11 mouse cellular contexts compared by ENCODE assay signal in the genomic region with DNA sequence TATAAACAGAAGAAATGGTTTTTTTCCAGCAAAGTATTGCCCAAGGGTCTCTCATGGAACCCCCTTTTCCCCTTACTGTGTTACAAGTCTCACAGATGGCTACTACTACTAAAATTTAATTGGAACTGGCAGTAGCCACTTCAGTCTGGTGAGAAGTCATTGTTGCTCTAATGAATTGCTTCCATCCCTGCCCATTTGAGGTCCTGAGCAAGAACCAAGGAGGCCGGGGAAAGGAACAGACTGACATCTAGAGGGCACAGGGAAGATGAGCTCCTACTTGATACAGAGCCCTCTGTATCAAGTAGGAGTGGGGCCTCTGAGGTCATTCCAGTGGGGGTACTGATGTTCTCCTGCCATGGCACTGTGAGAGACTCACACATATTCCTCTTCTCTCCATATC. TPM values are rescaled to one million over a fixed set of nuclear protein-coding genes. Genes with fewer than 3 reads are reported as not detected.
DNase-seq lines count a peak whose midpoint lies in the region; ATAC-seq and TF ChIP-seq lines count a peak whose summit lies in the region.
"Had no signal": no experiment of that assay in that cellular context is flagged by ENCODE, and none has a peak within 500 bp of the region (broad histone marks: within the 10 kb centered on the region; RNA-seq: fewer than 3 reads in every experiment).

No protein-coding gene starts in this region.

- dilution Hi-C loops in CH12.LX (cut with MboI; ENCODE audit: extremely low pct_ligation_motif_present, extremely low pct_unique_long_range_greater_than_20kb, low sequenced_read_pairs) = no loop called here

- peak; percentile 33 for TF ChIP-seq RAD21 in CH12.LX (IDR thresholded peaks at IDR 0.05; ENCODE audit: low read depth, low read length)

- DNase-seq in gastrocnemius, adult 2 months = no peak
- DNase-seq in gastrocnemius, adult 18-20 months (ENCODE audit: low spot score) = no peak
- no peak for DNase-seq in CH12.LX (ENCODE audit: extremely low read depth)
- DNase-seq in cerebellum, postnatal 25 days = peak; percentile 35 to 54
- DNase-seq in thymus, postnatal 14 days = no peak
- no peak for DNase-seq in right cerebral cortex, postnatal 10 days (ENCODE audit: low spot score in 2 of 2)
- DNase-seq: heart, postnatal 10 days had no signal

- no peaks in the 10 kb centered on the region for H3K79me2 ChIP-seq in CH12.LX (replicated peaks; ENCODE audit: control insufficient read depth, extremely low read depth, insufficient read depth, poor library complexity, severe bottlenecking)

- no peak overlapping the region for H3K4me2 ChIP-seq in CH12.LX (ENCODE audit: insufficient read depth, low read depth, poor library complexity, severe bottlenecking)
- 0 out of 2 replicates have a peak overlapping the region, but pooled peaks have one; percentile 27 for H3K4me2 ChIP-seq in limb, embryonic 13.5 days (replicated peaks)
- H3K4me2 ChIP-seq: limb, embryonic 15.5 days had no signal

- H3K9me3 ChIP-seq in CH12.LX (replicated peaks; ENCODE audit: low read length) = no peaks in the 10 kb centered on the region
- H3K9me3 ChIP-seq in limb, embryonic 13.5 days = no peaks in the 10 kb centered on the region
- H3K9me3 ChIP-seq: limb, embryonic 15.5 days had no signal

- H3K27ac ChIP-seq in gastrocnemius, adult 2 months = no peak overlapping the region
- no peak overlapping the region for H3K27ac ChIP-seq in CH12.LX (ENCODE audit: insufficient read depth, low read depth)
- no peak overlapping the region for H3K27ac ChIP-seq in limb, embryonic 13.5 days
- H3K27ac ChIP-seq: limb, embryonic 15.5 days had no signal

- H3K9ac ChIP-seq in CH12.LX (ENCODE audit: insufficient read depth, low read depth) = no peak overlapping the region
- H3K9ac ChIP-seq in limb, embryonic 13.5 days = no peak overlapping the region
- H3K9ac ChIP-seq: limb, embryonic 15.5 days had no signal

- peak; percentile 16; the same call in 1 of the 2 replicates for TF ChIP-seq CTCF in gastrocnemius, adult 2 months (IDR thresholded peaks at IDR 0.05)
- peak in 1 of 2 experiments; percentile 31; a peak in 1 of 4 replicates for TF ChIP-seq CTCF in CH12.LX (conservative IDR thresholded peaks at IDR 0.05 in 1 of 2, IDR thresholded peaks at IDR 0.05 in 1 of 2; ENCODE audit: low read depth in 2 of 2, low read length in 2 of 2)

- peaks cover 0 to 2% of the 10 kb centered on the region in 2 experiments for H3K36me3 ChIP-seq in CH12.LX (replicated peaks in 1 of 2; ENCODE audit: control insufficient read depth in 1 of 2, insufficient read depth in 1 of 2, low read length in 1 of 2)
- no peaks in the 10 kb centered on the region for H3K36me3 ChIP-seq in limb, embryonic 13.5 days

- peak; percentile 59; the same call in 1 of the 2 replicates for ATAC-seq in limb, embryonic 13.5 days (ENCODE audit: low FRiP score, low read depth)
- ATAC-seq in inflammation-experienced regulatory T-cells, adult 6 months = no peak

- in situ Hi-C loops in CH12.LX (cut with MboI; ENCODE audit: low pct_ligation_motif_present, low pct_unique_long_range_greater_than_20kb, low sequenced_read_pairs) = no loop called here

- TF ChIP-seq EP300 in CH12.LX (IDR thresholded peaks at IDR 0.05; ENCODE audit: low read length) = no peak

- TF ChIP-seq POLR2A in CH12.LX (IDR thresholded peaks at IDR 0.05; ENCODE audit: low read depth, low read length) = no peak

- H3K4me3 ChIP-seq in gastrocnemius, adult 2 months = no peak overlapping the region
- no peak overlapping the region for H3K4me3 ChIP-seq in CH12.LX (replicated peaks in 1 of 3; ENCODE audit: low read depth in 2 of 3, low read length in 2 of 3, poor library complexity in 1 of 3)
- no peak overlapping the region for H3K4me3 ChIP-seq in limb, embryonic 13.5 days
- H3K4me3 ChIP-seq: limb, embryonic 15.5 days; myocyte had no signal

- H3K4me1 ChIP-seq in CH12.LX (ENCODE audit: control insufficient read depth in 1 of 2, insufficient read depth in 2 of 2) = no peaks in the 10 kb centered on the region
- H3K4me1 ChIP-seq in limb, embryonic 13.5 days = peaks cover 14% of the 10 kb centered on the region

- intact Hi-C loops in gastrocnemius, adult 2 months (cut with DNase I) = loop anchor here (10.0 kb wide), 1 partner anchor 392 kb away; no protein-coding TSS in a partner anchor

- 26% methylated on average over 1 of the region's 1 CpGs for WGBS in limb, embryonic 13.5 days

- H3K27me3 ChIP-seq in CH12.LX (replicated peaks) = no peaks in the 10 kb centered on the region
- H3K27me3 ChIP-seq in limb, embryonic 13.5 days = 0 out of 2 replicates have a peak, but pooled peaks cover 3% of the 10 kb centered on the region
- H3K27me3 ChIP-seq: limb, embryonic 15.5 days had no signal

TF ChIP-seq in CH12.LX, 34 proteins besides CTCF, POLR2A, EP300 and RAD21:
- TF ChIP-seq CHD2 (IDR thresholded peaks at IDR 0.05; ENCODE audit: low read length) (no peak), POLR2AphosphoS2 (IDR thresholded peaks at IDR 0.05; ENCODE audit: low read depth, low read length) (no peak), BHLHE40 (IDR thresholded peaks at IDR 0.05; ENCODE audit: low read depth, low read length) (no peak)

RNA-seq across cellular contexts. Expression of a gene that starts 47.8 kb away (rescaled TPM):
- total RNA-seq in gastrocnemius, adult 2 months (2021) = 1 to 10 TPM; 2.5 to 4.0 TPM
- 1 to 10 TPM; 2.1 to 2.6 TPM for total RNA-seq in gastrocnemius, adult 18-20 months (2021)
- 5.4 and 6.9 TPM in 2 replicates for total RNA-seq in CH12.LX (2012; rRNA removed)
- 9.0 and 10.4 TPM in 2 replicates for total RNA-seq in CH12.LX (2014; rRNA removed)
- 7.6 and 9.9 TPM in 2 replicates for polyA plus RNA-seq in CH12.LX (2012; ENCODE audit: insufficient read length, low read depth)
- 19.0 TPM in 2 replicates for polyA plus RNA-seq in limb, embryonic 13.5 days (2015; fragmentation: Nextera tagmentation; extraction: Ambion mirVana)
- polyA plus RNA-seq in inflammation-experienced regulatory T-cells, adult 6 months (2017; shearing (Covaris generic)) = 10 to 100 TPM in 2 of 3 experiments, 1 to 10 TPM in 1; 8.4 to 14.2 (median 12.5) TPM

Comparison
In these comparisons a context has a peak if more than half of its experiments do, and no peak if none do; other contexts are left out.
1. DNase-seq: peak in cerebellum, postnatal 25 days (2 of 2); none in gastrocnemius, adult 2 months (single experiment), gastrocnemius, adult 18-20 months (single experiment), CH12.LX (single experiment), thymus, postnatal 14 days (single experiment) and right cerebral cortex, postnatal 10 days (0 of 2).